Mouse (Mus musculus): ENCODE measurements around the gene Nlrp5.
"Not testable (repeated sequence)": the region's sequence is repeated elsewhere in the genome, so short reads cannot be mapped to it uniquely, and the experiment has no call there.

Nlrp5 gene

GRCm38 (mm10) chr7:23385589-23385988 lies at the start of gene Nlrp5:
Gene Nlrp5, plus strand, starts transcription at chr7:23385889.
- no peak for DNase-seq

GRCm38 (mm10) chr7:23358311-23358710 lies 27.4 kb upstream of the Nlrp5 start:
- DNase-seq = not testable (repeated sequence)

- DNase-seq = not testable (repeated sequence)
Observed at GRCm38 (mm10) chr7:23470201-23470600, 84.5 kb downstream of the Nlrp5 start.

DNA sequence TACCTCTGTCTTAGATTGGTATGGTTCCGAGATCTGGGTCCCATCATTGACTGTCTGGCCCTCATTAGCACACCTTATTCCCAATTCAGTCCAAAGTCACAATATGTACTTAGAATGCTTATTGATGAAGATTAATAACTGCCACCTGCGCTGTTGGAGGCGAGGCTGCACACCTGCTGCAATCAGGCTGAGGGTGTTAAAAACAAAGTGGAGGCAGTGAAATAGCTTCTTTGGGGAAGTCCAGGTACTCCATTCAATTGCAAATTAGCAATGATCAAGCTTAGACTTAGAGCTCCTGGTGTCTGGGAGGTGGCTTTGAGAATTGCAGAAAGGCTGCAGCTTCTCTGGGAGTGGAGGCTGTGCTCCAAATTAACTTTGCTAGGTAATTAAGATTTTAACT lies 85.1 kb downstream of the Nlrp5 start:
- DNase-seq = not testable (repeated sequence)

DNA sequence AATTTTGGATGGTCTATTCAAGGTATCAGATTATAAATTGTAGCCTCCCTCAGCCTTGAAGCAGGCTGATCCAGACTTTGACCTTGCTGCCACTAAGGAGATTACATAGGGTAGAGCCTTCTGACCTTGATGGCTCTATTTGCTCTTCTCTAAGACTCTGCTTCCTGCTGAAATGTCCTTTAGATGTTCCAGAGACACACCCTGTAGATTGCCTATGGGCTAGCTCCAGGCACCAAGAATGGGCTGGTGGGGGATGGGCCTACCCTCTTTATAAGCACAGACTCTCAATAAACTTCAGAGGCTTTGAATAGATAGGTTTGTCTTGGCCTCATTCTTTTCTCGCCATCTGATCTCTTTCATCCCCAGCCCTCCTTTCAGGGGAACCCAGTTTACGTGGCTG lies 87.2 kb downstream of the Nlrp5 start:
- DNase-seq = not testable (repeated sequence)
